Mouse (Mus musculus) lung, postnatal 0 days (tissue): ENCODE results near the gene Dock2.

Experiments
- CTCF ChIP-seq: IDR thresholded peaks from 2 replicates; pipeline ENCODE4 v1.5.1; 2016; ENCODE audit warnings: antibody characterized with exemption, mild to moderate bottlenecking
- EP300 ChIP-seq: IDR thresholded peaks from 2 replicates; pipeline ENCODE4 v1.6.1; 2016; ENCODE audit warnings: antibody characterized with exemption, mild to moderate bottlenecking, control low read depth

DNA sequence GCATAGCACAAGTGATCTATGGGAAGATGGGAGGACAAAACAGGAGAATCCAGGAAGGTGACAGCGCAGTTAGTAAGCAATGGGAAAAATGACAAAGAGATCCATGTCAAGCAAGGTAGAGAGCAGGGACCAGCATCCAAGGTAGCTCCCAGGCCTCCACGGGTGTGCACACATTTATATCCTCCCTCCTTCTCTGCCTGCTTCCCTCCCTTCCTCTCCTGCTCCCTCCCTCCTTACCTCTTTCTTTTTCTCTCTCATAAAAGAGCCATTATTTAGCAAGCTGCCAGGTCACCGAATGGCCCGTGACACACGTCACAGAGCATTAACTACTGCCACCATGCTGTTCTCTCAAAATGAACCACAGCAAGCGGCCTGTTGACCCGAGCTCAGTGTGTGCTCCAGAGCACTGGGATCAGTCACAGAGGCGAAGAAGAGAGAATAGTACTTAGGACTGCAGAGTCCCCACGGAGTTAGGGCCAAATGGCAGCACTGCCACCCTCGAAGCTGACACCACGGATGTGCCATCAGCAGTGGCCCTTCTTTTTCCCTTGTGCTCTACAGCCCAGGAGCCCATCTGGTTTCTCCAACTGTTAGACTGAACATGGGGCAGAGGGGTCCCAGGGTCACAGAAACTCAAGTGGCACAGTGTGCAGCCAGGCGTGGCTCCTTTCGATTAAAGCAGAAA is 499.4 kb downstream of the Dock2 start:
- no peak for TF ChIP-seq CTCF
- TF ChIP-seq EP300, result no peak
